Mouse (Mus musculus): ENCODE data around the gene Prima1.

The Prima1 gene

GRCm38 (mm10) chr12:103242083-103242581 is at the start of gene Prima1:
Gene Prima1, minus strand, starts transcription at chr12:103242150.
- under 1% methylated on average over 54 of the region's 54 CpGs for WGBS

DNA sequence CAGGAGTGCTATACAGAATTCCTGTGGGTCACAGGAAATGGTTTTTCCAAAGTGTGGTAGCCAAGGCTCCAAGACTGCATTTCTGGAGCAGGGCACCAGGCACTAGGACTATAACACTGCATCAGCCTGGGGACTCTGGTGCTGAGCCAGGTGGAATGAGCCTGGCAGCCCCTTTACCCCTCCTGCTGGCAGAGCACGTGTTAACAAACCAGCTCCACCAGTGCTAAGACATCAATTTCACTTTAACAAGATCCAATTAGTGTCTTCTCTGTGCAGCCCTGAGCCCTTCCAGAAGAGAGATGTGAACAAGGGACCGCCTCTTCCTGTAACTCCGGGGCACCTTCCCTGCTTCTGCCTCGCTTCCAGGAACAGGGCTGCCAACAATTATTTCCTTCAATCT is 45.3 kb upstream of the Prima1 start:
- WGBS, result 61% methylated on average over 4 of the region's 4 CpGs

DNA sequence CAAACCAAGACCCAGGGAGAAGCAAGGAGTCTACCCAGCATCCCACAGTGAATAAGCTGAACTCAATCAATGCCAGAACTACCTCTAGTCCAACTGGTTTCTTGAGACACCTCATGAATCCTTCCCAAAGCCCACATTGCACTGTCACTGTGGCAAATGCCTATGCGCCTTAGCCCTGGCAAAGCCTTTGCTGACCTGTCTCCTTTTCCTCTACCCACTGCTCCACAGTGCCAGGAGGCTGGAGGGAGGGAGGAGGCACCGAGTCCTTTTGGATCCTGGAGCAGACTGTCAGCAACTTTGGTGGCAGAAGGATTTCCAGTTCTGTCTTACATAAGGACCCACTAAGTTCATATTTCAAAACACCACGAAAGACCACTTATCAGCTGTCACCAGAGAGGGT is 41.5 kb upstream of the Prima1 start:
- WGBS, result 94% methylated on average over 3 of the region's 3 CpGs

DNA sequence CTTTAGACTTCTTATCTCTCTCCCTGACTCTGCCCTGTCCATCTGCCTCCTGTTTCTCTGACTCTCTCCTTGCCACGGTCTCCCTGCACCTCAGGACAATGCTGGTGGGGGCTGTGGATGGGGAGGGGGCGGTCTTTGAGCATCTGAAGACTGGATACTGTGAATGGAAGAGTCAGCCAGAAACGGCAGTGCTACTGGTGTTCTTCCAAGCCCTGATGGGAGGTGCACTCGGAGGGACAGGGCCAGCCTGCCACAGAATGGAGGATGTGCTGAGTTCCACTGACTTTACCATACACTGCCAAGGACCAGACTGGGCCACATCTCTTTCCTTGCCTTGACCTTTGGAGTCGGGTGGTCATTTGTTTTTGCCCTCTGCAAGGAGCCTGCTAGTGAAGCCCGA is 41.0 kb upstream of the Prima1 start:
- 65% methylated on average over 6 of the region's 6 CpGs for WGBS

DNA sequence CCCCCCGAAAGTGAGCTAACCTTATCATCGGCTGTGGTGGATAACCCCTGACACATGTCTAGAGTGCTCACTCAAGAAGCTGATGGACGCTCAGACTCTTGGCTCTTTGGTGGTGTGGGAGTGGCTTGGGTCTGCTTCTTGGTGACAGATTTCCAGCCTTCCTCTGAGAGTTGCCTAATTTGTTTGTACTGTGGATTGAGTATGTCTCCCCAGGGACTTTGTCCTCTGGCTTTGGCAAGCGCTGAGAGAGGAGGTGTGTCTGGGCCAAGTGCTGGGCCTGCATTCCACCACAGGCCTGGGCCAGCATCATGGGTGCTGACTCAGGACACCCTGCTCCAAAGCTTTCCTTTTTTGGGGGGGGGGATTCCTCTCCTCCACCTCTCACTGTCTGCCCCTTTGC is 40.0 kb upstream of the Prima1 start:
- WGBS, result 75% methylated on average over 4 of the region's 4 CpGs

- WGBS, result 59% methylated on average over 2 of the region's 2 CpGs
Measured at GRCm38 (mm10) chr12:103281491-103281890, 39.5 kb upstream of the Prima1 start.

DNA sequence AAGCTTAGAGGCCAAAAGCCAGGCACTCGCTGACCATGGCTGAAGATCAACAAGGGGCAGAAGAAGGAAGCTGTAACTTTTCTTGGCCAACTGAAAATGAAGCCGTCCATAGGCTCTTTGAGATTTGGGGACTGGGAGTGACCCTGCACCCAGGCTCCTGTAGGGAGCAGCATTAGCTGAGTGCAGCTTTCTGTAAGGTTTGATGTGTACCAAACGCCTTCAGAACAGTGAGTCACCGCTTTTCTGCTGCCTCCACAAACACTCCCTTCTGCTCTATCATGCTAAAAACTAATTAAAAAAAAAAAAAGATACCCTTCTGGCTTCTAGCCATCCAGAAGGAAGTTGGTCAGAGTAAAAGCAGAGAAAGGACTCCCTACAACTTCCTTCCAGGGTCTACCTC is 34.5 kb upstream of the Prima1 start:
- WGBS, result 64% methylated on average over 4 of the region's 4 CpGs

- WGBS, result 88% methylated on average over 2 of the region's 2 CpGs
Measured at GRCm38 (mm10) chr12:103273732-103274131, 31.8 kb upstream of the Prima1 start.

- 43% methylated on average over 6 of the region's 6 CpGs for WGBS
Measured at GRCm38 (mm10) chr12:103273051-103273450, 31.1 kb upstream of the Prima1 start.

DNA sequence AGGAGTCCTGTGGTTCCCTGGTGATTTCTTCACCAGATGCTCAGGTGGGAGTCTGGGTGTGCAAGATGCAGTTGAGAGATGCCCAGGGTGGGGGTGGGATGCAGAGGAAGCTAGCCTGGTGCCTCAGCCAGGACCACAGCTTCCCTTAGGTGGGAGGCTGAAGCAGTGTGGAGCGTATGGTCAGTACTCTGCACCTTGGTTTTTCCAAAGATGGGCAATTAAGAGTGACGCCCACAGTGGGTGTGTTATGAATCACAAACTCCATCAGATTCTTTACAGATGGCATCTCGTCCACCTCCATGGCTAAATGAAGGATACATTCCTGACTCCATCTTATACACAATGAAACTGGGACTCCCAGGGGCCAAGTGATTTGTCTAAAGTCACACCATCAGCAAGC is 30.2 kb upstream of the Prima1 start:
- WGBS, result 67% methylated on average over 3 of the region's 3 CpGs

DNA sequence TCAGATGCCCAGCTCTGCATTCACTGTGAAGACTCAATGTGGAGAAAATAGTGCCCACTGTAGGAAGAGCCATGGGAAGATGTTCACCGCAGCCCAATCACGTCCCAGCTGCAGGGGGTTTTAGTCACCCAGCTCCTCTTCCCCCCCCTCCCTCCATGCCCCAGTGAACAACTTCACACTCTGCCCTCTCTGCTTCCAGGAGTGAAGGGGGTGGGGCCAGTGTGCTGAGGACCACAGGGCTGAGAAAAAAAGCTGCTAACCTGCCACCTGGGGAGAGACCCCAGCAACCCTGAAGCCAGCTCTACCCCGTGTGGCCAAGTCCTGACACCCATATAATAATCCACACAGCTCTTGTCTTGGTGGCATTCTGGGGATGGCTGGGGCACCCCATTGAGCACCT is 24.7 kb upstream of the Prima1 start:
- 51% methylated on average over 3 of the region's 3 CpGs for WGBS

GRCm38 (mm10) chr12:103262017-103262865 is 20.3 kb upstream of the Prima1 start:
- WGBS, result 70% methylated on average over 13 of the region's 13 CpGs

DNA sequence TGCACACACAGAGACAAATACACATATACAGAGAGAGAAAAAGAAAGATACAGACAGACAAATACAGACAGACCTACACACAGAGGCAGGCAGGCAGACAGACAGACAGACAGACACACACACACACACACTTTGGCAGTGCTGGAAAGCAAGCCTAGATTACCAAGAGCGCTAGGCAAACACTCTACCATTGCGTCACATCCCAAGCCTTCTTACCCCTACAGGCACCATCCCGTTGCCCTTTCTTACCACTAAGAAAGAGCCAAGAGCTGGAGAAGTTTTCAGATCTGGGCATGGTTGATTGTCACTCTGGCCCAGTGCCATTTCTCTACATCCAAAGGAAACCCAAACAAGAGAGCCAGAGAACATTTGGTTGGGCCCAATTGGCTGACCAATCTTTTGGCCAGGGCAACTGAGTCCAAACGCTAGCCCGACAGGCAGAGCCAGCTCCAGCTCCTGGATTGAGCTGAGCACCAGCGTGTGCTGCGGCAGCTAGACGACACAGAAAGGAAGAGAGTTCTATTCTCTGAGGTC is 11.0 kb upstream of the Prima1 start:
- WGBS, result 71% methylated on average over 8 of the region's 8 CpGs

DNA sequence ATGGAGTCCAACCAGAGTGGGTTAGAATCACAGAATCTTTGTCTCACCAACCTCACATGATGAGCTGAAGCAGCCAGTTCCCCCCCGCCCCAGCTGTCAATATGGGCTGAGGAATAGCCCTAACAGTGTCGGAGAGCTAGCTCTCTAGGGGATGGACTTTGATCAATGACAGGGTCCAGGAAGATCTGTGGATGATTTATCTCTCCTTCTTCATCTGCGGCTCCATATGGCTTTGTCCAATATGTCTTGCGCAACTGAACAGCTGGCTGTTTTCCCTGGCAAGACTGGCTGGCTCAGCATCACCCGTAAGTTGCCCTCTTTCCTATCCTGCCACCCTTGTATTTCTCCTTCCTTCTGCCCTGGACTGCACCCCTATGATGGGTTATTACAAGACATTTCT is 9.2 kb upstream of the Prima1 start:
- WGBS, result 90% methylated on average over 5 of the region's 5 CpGs

DNA sequence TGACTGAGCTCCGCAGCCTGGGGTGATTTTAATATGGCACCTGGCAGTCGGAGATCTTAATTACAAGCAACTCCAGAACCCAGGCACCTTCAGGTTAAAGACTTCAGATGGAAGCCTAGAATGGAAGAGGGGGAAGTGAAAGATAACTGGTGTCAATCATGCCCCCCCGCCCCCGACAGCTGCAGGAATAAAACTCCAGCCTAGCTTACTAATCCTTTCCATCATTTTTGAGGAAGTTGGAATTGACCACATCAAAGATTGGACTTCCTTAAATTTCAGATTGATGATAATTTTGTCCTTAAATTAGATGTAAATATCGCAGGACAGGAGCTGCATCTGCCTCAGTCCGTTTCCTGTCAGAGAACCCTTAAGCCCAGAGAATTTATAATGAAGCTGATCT is 8.4 kb upstream of the Prima1 start:
- 85% methylated on average over 6 of the region's 6 CpGs for WGBS

GRCm38 (mm10) chr12:103243041-103243440 is 1.1 kb upstream of the Prima1 start:
- WGBS, result 38% methylated on average over 11 of the region's 11 CpGs

DNA sequence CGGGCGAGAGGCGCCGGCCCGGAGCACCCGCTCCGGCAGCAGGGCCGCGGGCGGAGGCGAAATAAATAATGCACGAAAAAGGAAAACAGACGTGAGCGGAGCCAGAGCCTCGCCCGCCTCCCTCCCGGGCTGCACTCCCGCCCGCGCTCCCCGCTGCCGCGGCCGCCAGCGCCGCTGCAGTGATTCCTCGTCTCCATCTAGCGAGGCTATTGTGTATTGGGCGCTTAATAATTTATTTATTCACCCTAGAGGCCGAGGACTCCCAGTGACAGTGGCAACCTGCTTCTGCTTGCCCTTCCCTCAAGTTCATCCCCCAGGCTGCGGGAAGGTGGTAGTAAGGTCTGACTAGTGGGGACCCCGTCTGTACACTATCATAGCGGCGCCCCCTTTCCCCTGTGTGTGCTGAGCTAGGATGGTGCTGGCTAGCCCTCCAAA is 658 bp upstream of the Prima1 start:
- under 1% methylated on average over 33 of the region's 34 CpGs for WGBS

- WGBS, result 33% methylated on average over 36 of the region's 36 CpGs
Measured at GRCm38 (mm10) chr12:103241311-103242082, 453 bp downstream of the Prima1 start.

GRCm38 (mm10) chr12:103238924-103239460 is 3.0 kb downstream of the Prima1 start:
- 63% methylated on average over 7 of the region's 7 CpGs for WGBS

- WGBS, result 74% methylated on average over 2 of the region's 2 CpGs
Measured at GRCm38 (mm10) chr12:103235856-103236255, 6.1 kb downstream of the Prima1 start.

DNA sequence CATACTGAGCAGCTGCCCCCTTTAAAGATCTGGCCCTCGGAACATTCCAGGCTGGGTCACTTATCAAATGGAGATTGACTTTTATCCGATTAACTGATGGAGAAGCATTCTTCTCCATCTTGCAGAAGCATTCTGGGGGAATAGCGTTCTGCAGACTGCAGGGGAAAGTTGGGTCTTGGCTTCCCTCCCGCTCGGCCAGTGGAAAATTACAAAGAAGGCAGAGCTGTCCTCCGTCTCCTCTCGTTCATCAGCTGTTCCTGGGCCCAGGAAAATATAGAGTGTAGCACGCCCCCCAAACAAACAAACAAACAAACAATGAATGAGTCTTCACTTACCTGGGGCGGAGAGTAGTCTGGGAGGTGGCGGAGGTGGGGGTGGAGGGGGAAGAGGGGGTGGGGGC is 6.7 kb downstream of the Prima1 start:
- WGBS, result 68% methylated on average over 10 of the region's 10 CpGs

DNA sequence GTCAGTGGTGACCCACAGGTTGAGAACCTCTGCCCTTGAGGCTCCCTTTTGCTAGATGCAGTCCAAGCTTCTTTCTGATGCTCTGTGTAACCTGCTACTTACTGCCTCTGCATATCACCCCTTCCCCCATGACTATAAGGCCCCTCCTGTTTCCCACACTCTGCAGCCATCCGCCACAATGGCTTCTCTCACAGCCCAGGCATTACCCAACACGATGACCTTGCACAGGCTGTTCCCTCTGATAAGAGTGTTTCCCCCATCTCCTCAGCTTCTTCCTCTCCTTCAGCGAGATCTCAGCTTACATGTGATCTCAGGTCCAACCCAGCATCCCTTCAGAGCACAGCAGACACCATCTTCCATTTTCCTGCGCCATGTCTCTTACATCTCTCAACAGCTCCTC is 12.9 kb downstream of the Prima1 start:
- WGBS, result 73% methylated on average over 4 of the region's 4 CpGs
